Mouse (Mus musculus) intestine, postnatal 0 days (tissue): ENCODE measurements around the gene Prkaa1. TPM values are rescaled to one million over a fixed set of nuclear protein-coding genes. Genes with fewer than 3 reads are reported as not detected.

Experiments used
- ATAC-seq: fragments of 200-750 bp; cut with Nextera tagmentation; 2 replicates; pipeline ENCODE4 v1.8.0; 2017; ENCODE audit warnings: mild to moderate bottlenecking, moderate TSS enrichment, moderate library complexity
- H3K27ac ChIP-seq: fragments of 300-500 bp; sonication (generic); 2 replicates; pipeline ENCODE4 v1.5.1; 2014; ENCODE audit warnings: mild to moderate bottlenecking, low read depth, low read length, moderate library complexity
- H3K27me3 ChIP-seq: fragments of 300-500 bp; sonication (generic); replicated peaks from 2 replicates; pipeline ENCODE4 v1.6.1; 2014; ENCODE audit warnings: low read length, mixed read lengths; ENCODE audit not compliant: control insufficient read depth, insufficient read depth
- H3K36me3 ChIP-seq: fragments of 300-500 bp; sonication (generic); 2 replicates; pipeline ENCODE4 v1.6.1; 2014; ENCODE audit warnings: mild to moderate bottlenecking, moderate library complexity; ENCODE audit not compliant: control insufficient read depth, insufficient read depth
- H3K4me1 ChIP-seq: fragments of 300-500 bp; sonication (generic); replicated peaks from 2 replicates; pipeline ENCODE4 v1.6.1; 2014; ENCODE audit warnings: antibody characterized with exemption, low read length, mixed read lengths; ENCODE audit not compliant: control insufficient read depth, insufficient read depth
- H3K4me2 ChIP-seq: fragments of 300-500 bp; sonication (generic); replicated peaks from 2 replicates; pipeline ENCODE4 v1.6.1; 2014; ENCODE audit warnings: low read depth, mild to moderate bottlenecking, moderate library complexity
- H3K4me3 ChIP-seq: fragments of 300-500 bp; sonication (generic); 2 replicates; pipeline ENCODE4 v1.5.1; 2014; ENCODE audit warnings: low read depth, low read length
- H3K9ac ChIP-seq: fragments of 300-500 bp; sonication (generic); 2 replicates; pipeline ENCODE4 v1.6.1; 2014; ENCODE audit warnings: mild to moderate bottlenecking, low read depth, low read length
- H3K9me3 ChIP-seq: fragments of 300-500 bp; sonication (generic); 2 replicates; pipeline ENCODE4 v1.6.1; 2016; ENCODE audit warnings: mixed run types; ENCODE audit not compliant: control insufficient read depth
- CTCF ChIP-seq: sonication (generic); IDR thresholded peaks from 2 replicates; pipeline ENCODE4 v1.5.1; 2016; ENCODE audit warnings: low read depth, mild to moderate bottlenecking, control low read depth, antibody characterized with exemption, moderate library complexity
- WGBS: fragments of 180-500 bp; shearing (Covaris S2); extraction: QIAGEN DNeasy Blood & Tissue Kit; methylation state at CpG from one replicate; pipeline ENCODE4 v1.1.7; 2014; 5-methylcytosine and 5-hydroxymethylcytosine counted together
- polyA plus RNA-seq: library from polyadenylated mRNA; unstranded; fragments of >200 nt; fragmentation: Nextera tagmentation; extraction: Ambion mirVana; gene quantifications from 2 replicates; pipeline ENCODE4 v1.2.1, GENCODE M21; 2015

Gene Prkaa1
- polyA plus RNA-seq, 1 experiment from 2014 or later = 16.6 TPM

- no peaks in the 10 kb centered on the region for H3K36me3 ChIP-seq
- ATAC-seq = peak; percentile 71
- 1% methylated on average over 61 of the region's 61 CpGs for WGBS
- H3K9ac ChIP-seq = peak overlapping the region; percentile 91
- H3K27me3 ChIP-seq = no peaks in the 10 kb centered on the region
- no peaks in the 10 kb centered on the region for H3K9me3 ChIP-seq
- H3K4me1 ChIP-seq = peaks cover 12% of the 10 kb centered on the region; the same call in 1 of the 2 replicates
- H3K4me2 ChIP-seq = peak overlapping the region; percentile 86
- TF ChIP-seq CTCF = peak; percentile 38
- peak overlapping the region; percentile 80 for H3K27ac ChIP-seq
- H3K4me3 ChIP-seq = peak overlapping the region; percentile 99
Observed at GRCm38 (mm10) chr15:5144021-5144778, 539 bp downstream of the Prkaa1 start.

GRCm38 (mm10) chr15:5145196-5145945 lies 1.7 kb downstream of the Prkaa1 start:
- H3K27me3 ChIP-seq = no peaks in the 10 kb centered on the region
- no peak overlapping the region for H3K9ac ChIP-seq
- H3K9me3 ChIP-seq = no peaks in the 10 kb centered on the region
- H3K36me3 ChIP-seq = no peaks in the 10 kb centered on the region
- no peak overlapping the region for H3K27ac ChIP-seq
- 44% methylated on average over 9 of the region's 9 CpGs for WGBS
- ATAC-seq = no peak
- H3K4me3 ChIP-seq = 0 out of 2 replicates have a peak overlapping the region, but pooled peaks have one; percentile 99
- no peak for TF ChIP-seq CTCF
- H3K4me2 ChIP-seq = peak overlapping the region; percentile 86
- peaks cover 12% of the 10 kb centered on the region; the same call in 1 of the 2 replicates for H3K4me1 ChIP-seq

GRCm38 (mm10) chr15:5149187-5149586 lies 5.5 kb downstream of the Prkaa1 start:
- no peak overlapping the region for H3K9ac ChIP-seq
- no peak overlapping the region for H3K4me3 ChIP-seq
- peak; percentile 58 for ATAC-seq
- no peaks in the 10 kb centered on the region for H3K9me3 ChIP-seq
- TF ChIP-seq CTCF = no peak
- H3K36me3 ChIP-seq = no peaks in the 10 kb centered on the region
- no peak overlapping the region for H3K27ac ChIP-seq
- no peaks in the 10 kb centered on the region for H3K27me3 ChIP-seq
- peak overlapping the region; percentile 46 for H3K4me2 ChIP-seq
- WGBS = 28% methylated on average over 4 of the region's 4 CpGs
- H3K4me1 ChIP-seq = peaks cover 12% of the 10 kb centered on the region; the same call in 1 of the 2 replicates

- 96% methylated on average over 6 of the region's 6 CpGs for WGBS
- Histone ChIP-seq H3K27me3 (no peaks in the 10 kb centered on the region), H3K4me3 (no peak overlapping the region), H3K4me2 (no peak overlapping the region), H3K36me3 (no peaks in the 10 kb centered on the region), H3K4me1 (peaks cover 10% of the 10 kb centered on the region), H3K9me3 (no peaks in the 10 kb centered on the region), H3K27ac (no peak overlapping the region), H3K9ac (no peak overlapping the region)
- ATAC-seq = no peak
- no peak for TF ChIP-seq CTCF
Observed at GRCm38 (mm10) chr15:5152171-5152570, 8.5 kb downstream of the Prkaa1 start.

GRCm38 (mm10) chr15:5154621-5155020 lies 11.0 kb downstream of the Prkaa1 start:
- Histone ChIP-seq H3K4me3 (no peak overlapping the region), H3K36me3 (no peaks in the 10 kb centered on the region), H3K4me2 (peak overlapping the region; percentile 37), H3K9ac (0 out of 2 replicates have a peak overlapping the region, but pooled peaks have one; percentile 11), H3K9me3 (no peaks in the 10 kb centered on the region), H3K4me1 (peaks cover 9% of the 10 kb centered on the region), H3K27ac (no peak overlapping the region), H3K27me3 (no peaks in the 10 kb centered on the region)
- 44% methylated on average over 9 of the region's 9 CpGs for WGBS
- TF ChIP-seq CTCF = no peak
- peak; percentile 23; the same call in 1 of the 2 replicates for ATAC-seq

- Histone ChIP-seq H3K4me3 (no peak overlapping the region), H3K4me1 (peaks cover 9% of the 10 kb centered on the region), H3K4me2 (peak overlapping the region; percentile 37), H3K9ac (no peak overlapping the region), H3K27ac (no peak overlapping the region), H3K27me3 (no peaks in the 10 kb centered on the region), H3K36me3 (no peaks in the 10 kb centered on the region), H3K9me3 (no peaks in the 10 kb centered on the region)
- ATAC-seq = no peak
- 59% methylated on average over 5 of the region's 5 CpGs for WGBS
- no peak for TF ChIP-seq CTCF
Observed at GRCm38 (mm10) chr15:5155093-5155492, 11.4 kb downstream of the Prkaa1 start.
